Mouse (Mus musculus): ENCODE measurements around the gene Pkhd1. TPM values are rescaled to one million over a fixed set of nuclear protein-coding genes. Genes with fewer than 3 reads are reported as not detected.

The Pkhd1 gene
- total RNA-seq, 2 experiments from 2014 or later: 0.02 to 0.05 TPM

DNA sequence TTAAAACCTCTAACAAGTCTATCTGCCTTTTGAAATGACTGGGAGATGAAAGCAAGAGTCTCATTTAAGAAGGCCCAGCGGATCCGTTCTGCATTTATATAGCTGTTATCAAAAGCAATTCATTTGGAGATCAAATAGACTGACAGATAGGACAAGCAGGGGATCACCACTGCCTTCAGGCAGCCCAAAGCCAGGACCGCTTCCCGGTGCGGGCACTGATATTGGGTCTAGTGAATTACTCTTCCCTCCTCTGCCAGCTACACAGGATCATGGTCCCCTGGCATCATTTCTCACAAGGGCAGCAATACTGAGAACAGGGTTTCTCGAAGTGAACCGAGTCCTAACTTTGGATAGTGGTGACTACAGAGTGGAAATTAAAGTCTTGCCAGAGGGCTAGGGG is 582.6 kb downstream of the Pkhd1 start:
- no peak for DNase-seq (ENCODE audit: extremely low spot score in 1 of 2, low spot score in 1 of 2)

- no peak for DNase-seq (ENCODE audit: extremely low spot score in 1 of 2, low spot score in 1 of 2)
Observed at GRCm38 (mm10) chr1:20018198-20018925, 599.5 kb downstream of the Pkhd1 start.

- no peak for DNase-seq (ENCODE audit: extremely low spot score in 1 of 2, low spot score in 1 of 2)
Observed at GRCm38 (mm10) chr1:20017619-20018018, 600.2 kb downstream of the Pkhd1 start.

Other genes starting within 250 kb of the Pkhd1 start
- not detected for gene Il17a, start 112.8 kb upstream of the Pkhd1 start, total RNA-seq (2021)
- not detected for gene Il17f, start 172.6 kb upstream of the Pkhd1 start, total RNA-seq (2021)
- gene Mcm3, start 202.2 kb upstream of the Pkhd1 start, total RNA-seq (2021): 1 to 10 TPM; 3.9 to 4.2 TPM

Measured in layer of hippocampus, postnatal 25 days (tissue).